Mouse (Mus musculus) embryonic facial prominence, embryonic 11.5 days (tissue): ENCODE measurements at regions not wholly inside any gene's neighbourhood (a gene's known extent, or its start where the extent isn't known, plus 50 kb on each side); places are given as distances from the start of the nearest gene placed in this dataset.

Experiments used
- ATAC-seq: fragments of 200-750 bp; cut with Nextera tagmentation; replicated peaks from 2 replicates; pipeline ENCODE4 v1.8.0; 2017; ENCODE audit warnings: low read depth; ENCODE audit not compliant: insufficient number of reproducible peaks, low FRiP score, low TSS enrichment
- DNase-seq: peaks from one replicate; pipeline ENCODE4 v3.0.0-alpha.2; 2015; ENCODE audit warnings: low spot score
- H3K27ac ChIP-seq: fragments of 300-500 bp; sonication (generic); replicated peaks from 2 replicates; pipeline ENCODE4 v1.5.1; 2014; ENCODE audit warnings: mild to moderate bottlenecking, low read depth, low read length, control low read depth
- H3K27me3 ChIP-seq: fragments of 300-500 bp; sonication (generic); 2 replicates; pipeline ENCODE4 v1.6.1; 2014; ENCODE audit warnings: mild to moderate bottlenecking, low read length, moderate library complexity, mixed read lengths; ENCODE audit not compliant: control insufficient read depth, insufficient read depth
- H3K36me3 ChIP-seq: fragments of 300-500 bp; sonication (generic); replicated peaks from 2 replicates; pipeline ENCODE4 v1.6.1; 2014; ENCODE audit warnings: low read depth, mild to moderate bottlenecking, low read length, moderate library complexity, mixed read lengths; ENCODE audit not compliant: control insufficient read depth, insufficient read depth
- H3K4me1 ChIP-seq: fragments of 300-500 bp; sonication (generic); 2 replicates; pipeline ENCODE4 v1.6.1; 2014; ENCODE audit warnings: low read length, mixed read lengths; ENCODE audit not compliant: control insufficient read depth, insufficient read depth
- H3K4me2 ChIP-seq: fragments of 300-500 bp; sonication (generic); 2 replicates; pipeline ENCODE4 v1.6.1; 2014; ENCODE audit warnings: low read depth, mild to moderate bottlenecking, control low read depth, low read length, moderate library complexity
- H3K4me3 ChIP-seq: fragments of 300-500 bp; sonication (generic); 2 replicates; pipeline ENCODE4 v1.5.1; 2014; ENCODE audit warnings: low read depth, low read length, control low read depth
- H3K9ac ChIP-seq: fragments of 300-500 bp; sonication (generic); replicated peaks from 2 replicates; pipeline ENCODE4 v1.6.1; 2014; ENCODE audit warnings: mild to moderate bottlenecking, control low read depth, low read length
- H3K9me3 ChIP-seq: fragments of 300-500 bp; sonication (generic); replicated peaks from 2 replicates; pipeline ENCODE4 v1.6.1; 2016; ENCODE audit warnings: mild to moderate bottlenecking, low read length, inconsistent platforms, mixed read lengths; ENCODE audit not compliant: control insufficient read depth
- WGBS: fragments of 180-500 bp; shearing (Covaris S2); extraction: QIAGEN DNeasy Blood & Tissue Kit; methylation state at CpG from one replicate; pipeline ENCODE4 v1.1.7; 2014; 5-methylcytosine and 5-hydroxymethylcytosine counted together

GRCm38 (mm10) chr9:118253829-118254228 lies 103.9 kb upstream of the Cmc1 start:
- no peaks in the 10 kb centered on the region for H3K9me3 ChIP-seq
- no peak overlapping the region for H3K27ac ChIP-seq
- ATAC-seq, result no peak
- H3K4me3 ChIP-seq, result no peak overlapping the region
- no peak overlapping the region for H3K9ac ChIP-seq
- H3K27me3 ChIP-seq, result no peaks in the 10 kb centered on the region
- H3K36me3 ChIP-seq, result no peaks in the 10 kb centered on the region
- H3K4me2 ChIP-seq, result no peak overlapping the region
- DNase-seq, result no peak
- no peaks in the 10 kb centered on the region for H3K4me1 ChIP-seq

GRCm38 (mm10) chr9:118255200-118255733 lies 105.3 kb upstream of the Cmc1 start:
- Histone ChIP-seq H3K4me1 (no peaks in the 10 kb centered on the region), H3K27me3 (no peaks in the 10 kb centered on the region), H3K27ac (no peak overlapping the region), H3K9me3 (no peaks in the 10 kb centered on the region), H3K4me3 (no peak overlapping the region), H3K4me2 (no peak overlapping the region), H3K9ac (no peak overlapping the region), H3K36me3 (no peaks in the 10 kb centered on the region)
- WGBS, result 35% methylated on average over 9 of the region's 9 CpGs
- no peak for DNase-seq
- ATAC-seq, result no peak

DNA sequence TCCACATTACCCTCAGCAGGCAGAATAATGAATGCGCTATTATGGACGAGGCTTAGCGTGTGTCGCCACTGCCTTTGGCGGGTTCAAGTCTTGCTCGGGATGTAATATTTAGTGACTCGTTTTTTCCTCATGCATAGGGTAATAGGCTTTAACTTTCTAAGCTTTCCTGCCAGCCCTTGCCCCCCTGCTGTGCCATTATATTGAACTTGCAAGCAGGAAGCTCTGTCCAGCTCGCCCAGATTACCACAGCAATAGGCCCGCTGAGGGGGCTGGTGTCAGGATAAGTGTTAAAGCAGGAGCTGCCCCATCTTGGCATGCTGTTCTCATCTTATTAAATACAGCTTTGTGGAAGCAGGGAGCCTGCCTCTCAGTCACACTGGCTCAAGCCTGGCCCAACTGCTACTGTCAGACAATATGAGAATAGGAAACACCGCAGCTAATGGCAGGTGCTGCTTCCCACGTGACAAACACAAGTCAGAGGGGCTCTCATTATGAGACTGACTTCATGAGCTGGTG lies 105.8 kb upstream of the Cmc1 start:
- H3K36me3 ChIP-seq, result no peaks in the 10 kb centered on the region
- WGBS, result 12% methylated on average over 11 of the region's 11 CpGs
- no peak overlapping the region for H3K4me2 ChIP-seq
- peak; percentile 36 for DNase-seq
- no peak for ATAC-seq
- H3K27me3 ChIP-seq, result no peaks in the 10 kb centered on the region
- H3K9ac ChIP-seq, result no peak overlapping the region
- no peak overlapping the region for H3K27ac ChIP-seq
- no peaks in the 10 kb centered on the region for H3K9me3 ChIP-seq
- H3K4me1 ChIP-seq, result no peaks in the 10 kb centered on the region
- no peak overlapping the region for H3K4me3 ChIP-seq

GRCm38 (mm10) chr9:118266298-118266697 lies 116.3 kb upstream of the Cmc1 start:
- no peak overlapping the region for H3K9ac ChIP-seq
- ATAC-seq (no peak), DNase-seq (no peak)
- 73% methylated on average over 5 of the region's 5 CpGs for WGBS
- no peaks in the 10 kb centered on the region for H3K36me3 ChIP-seq
- H3K4me1 ChIP-seq, result no peaks in the 10 kb centered on the region
- no peak overlapping the region for H3K27ac ChIP-seq
- H3K9me3 ChIP-seq, result no peaks in the 10 kb centered on the region
- no peaks in the 10 kb centered on the region for H3K27me3 ChIP-seq
- no peak overlapping the region for H3K4me2 ChIP-seq
- H3K4me3 ChIP-seq, result no peak overlapping the region

GRCm38 (mm10) chr9:118271681-118272080 lies 121.7 kb upstream of the Cmc1 start:
- no peak for ATAC-seq
- H3K27ac ChIP-seq, result no peak overlapping the region
- H3K4me1 ChIP-seq, result no peaks in the 10 kb centered on the region
- no peak overlapping the region for H3K4me2 ChIP-seq
- DNase-seq, result no peak
- WGBS, result 82% methylated on average over 12 of the region's 12 CpGs
- H3K4me3 ChIP-seq, result no peak overlapping the region
- no peak overlapping the region for H3K9ac ChIP-seq
- H3K36me3 ChIP-seq, result no peaks in the 10 kb centered on the region
- no peaks in the 10 kb centered on the region for H3K9me3 ChIP-seq
- no peaks in the 10 kb centered on the region for H3K27me3 ChIP-seq

DNA sequence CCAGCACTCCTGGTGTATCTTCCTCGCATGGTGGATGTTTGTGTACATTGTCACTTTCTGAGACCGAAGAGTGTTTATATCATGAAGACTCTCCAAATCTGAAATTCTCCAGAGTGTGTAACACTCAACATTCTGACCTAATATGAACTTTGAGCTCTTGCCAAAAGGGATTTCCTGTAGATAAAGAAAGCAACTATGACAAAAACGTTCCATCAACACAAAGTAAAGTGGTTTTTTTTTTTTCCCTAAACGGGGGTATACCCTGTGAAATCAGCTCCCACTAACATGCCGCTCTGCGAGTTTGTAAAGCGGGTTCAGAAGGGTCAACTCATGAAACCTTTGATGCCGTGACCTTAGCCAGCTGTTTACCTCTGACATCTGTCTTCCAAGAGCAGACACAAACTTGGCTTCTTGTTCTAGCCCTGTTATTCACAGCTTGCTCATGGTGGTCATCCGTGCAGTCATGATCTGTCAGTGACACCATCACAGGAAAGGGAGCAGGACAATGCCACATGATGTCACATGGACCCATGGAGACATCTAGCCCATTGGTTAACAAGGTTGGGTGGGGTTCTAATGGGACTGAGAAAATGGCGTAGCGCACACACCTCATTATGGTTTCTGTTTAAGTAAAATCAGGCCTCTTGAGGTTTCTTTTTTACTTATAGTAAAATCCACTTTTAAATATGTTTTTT lies 122.9 kb upstream of the Cmc1 start:
- no peak overlapping the region for H3K4me3 ChIP-seq
- WGBS, result 76% methylated on average over 11 of the region's 11 CpGs
- no peak overlapping the region for H3K9ac ChIP-seq
- no peaks in the 10 kb centered on the region for H3K36me3 ChIP-seq
- ATAC-seq (no peak), DNase-seq (no peak)
- no peaks in the 10 kb centered on the region for H3K4me1 ChIP-seq
- H3K4me2 ChIP-seq, result no peak overlapping the region
- no peaks in the 10 kb centered on the region for H3K9me3 ChIP-seq
- no peak overlapping the region for H3K27ac ChIP-seq
- no peaks in the 10 kb centered on the region for H3K27me3 ChIP-seq

- H3K9ac ChIP-seq, result no peak overlapping the region
- no peak overlapping the region for H3K27ac ChIP-seq
- ATAC-seq (no peak), DNase-seq (no peak)
- H3K4me2 ChIP-seq, result no peak overlapping the region
- H3K4me1 ChIP-seq, result no peaks in the 10 kb centered on the region
- WGBS, result 64% methylated on average over 3 of the region's 3 CpGs
- H3K4me3 ChIP-seq, result no peak overlapping the region
- H3K9me3 ChIP-seq, result no peaks in the 10 kb centered on the region
- H3K27me3 ChIP-seq, result no peaks in the 10 kb centered on the region
- H3K36me3 ChIP-seq, result no peaks in the 10 kb centered on the region
Observed at GRCm38 (mm10) chr9:118285481-118285880, 135.5 kb upstream of the Cmc1 start.

GRCm38 (mm10) chr9:118287606-118288005 lies 137.6 kb upstream of the Cmc1 start:
- no peak overlapping the region for H3K4me2 ChIP-seq
- H3K4me1 ChIP-seq, result no peaks in the 10 kb centered on the region
- H3K4me3 ChIP-seq, result no peak overlapping the region
- no peak for ATAC-seq
- H3K27ac ChIP-seq, result no peak overlapping the region
- no peaks in the 10 kb centered on the region for H3K36me3 ChIP-seq
- 79% methylated on average over 9 of the region's 9 CpGs for WGBS
- no peaks in the 10 kb centered on the region for H3K9me3 ChIP-seq
- no peaks in the 10 kb centered on the region for H3K27me3 ChIP-seq
- DNase-seq, result no peak
- H3K9ac ChIP-seq, result no peak overlapping the region
